Mouse (Mus musculus) liver, embryonic 14.5 days (tissue): Measurements from ENCODE around the gene Wipf2.

Source experiments
- CTCF ChIP-seq: IDR thresholded peaks from 2 replicates; pipeline ENCODE4 v1.5.1; 2016; ENCODE audit warnings: antibody characterized with exemption, low read depth, control low read depth
- EP300 ChIP-seq: IDR thresholded peaks from 2 replicates; pipeline ENCODE4 v1.6.1; 2016; ENCODE audit warnings: antibody characterized with exemption, low read depth

DNA sequence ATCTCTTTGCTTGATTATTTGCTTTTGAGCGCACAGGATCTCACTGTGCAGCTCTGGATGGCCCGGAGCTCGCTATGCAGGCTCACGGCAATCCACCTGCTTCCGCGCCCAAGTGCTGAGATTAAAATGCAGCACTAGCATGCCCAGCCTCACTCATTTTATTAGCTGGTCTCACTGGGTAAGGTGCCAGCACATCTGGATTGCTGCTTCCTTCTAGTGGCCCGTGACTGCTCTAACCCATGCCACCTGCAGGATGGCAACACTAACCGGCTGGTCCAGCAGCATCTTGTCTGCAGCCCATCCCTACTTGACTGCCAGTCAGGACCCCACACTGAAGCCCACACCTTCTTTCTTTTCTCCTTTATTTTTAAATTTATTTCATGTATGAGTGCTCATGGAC is 9.3 kb upstream of the Wipf2 start:
- TF ChIP-seq CTCF, result no peak
- no peak for TF ChIP-seq EP300
